Mouse (Mus musculus) lung, postnatal 0 days (tissue): ENCODE results near the gene Nsun2. TPM values are rescaled to one million over a fixed set of nuclear protein-coding genes. Genes with fewer than 3 reads are reported as not detected.
A peak's percentile ranks its signal among the peaks of the same experiment; 100 is the strongest.

Source experiments
- ATAC-seq: fragments of 200-750 bp; cut with Nextera tagmentation; 2 replicates; pipeline ENCODE4 v1.8.0; 2017; ENCODE audit warnings: moderate library complexity
- DNase-seq: peaks from one replicate; pipeline ENCODE4 v3.0.0-alpha.2; 2016; ENCODE audit warnings: low spot score
- H3K27ac ChIP-seq: fragments of 300-500 bp; sonication (generic); 2 replicates; pipeline ENCODE4 v1.5.1; 2014; ENCODE audit warnings: antibody characterized with exemption, mild to moderate bottlenecking, low read length, mixed read lengths
- H3K27me3 ChIP-seq: fragments of 300-500 bp; sonication (generic); replicated peaks from 2 replicates; pipeline ENCODE4 v1.6.1; 2014; ENCODE audit warnings: low read length, mixed read lengths; ENCODE audit not compliant: insufficient read depth
- H3K36me3 ChIP-seq: fragments of 300-500 bp; sonication (generic); 2 replicates; pipeline ENCODE4 v1.6.1; 2014; ENCODE audit warnings: low read length, mixed read lengths; ENCODE audit not compliant: insufficient read depth
- H3K4me1 ChIP-seq: fragments of 300-500 bp; sonication (generic); 2 replicates; pipeline ENCODE4 v1.6.1; 2014; ENCODE audit warnings: antibody characterized with exemption, low read depth, low read length, mixed read lengths; ENCODE audit not compliant: insufficient read depth
- H3K4me2 ChIP-seq: fragments of 300-500 bp; sonication (generic); replicated peaks from 2 replicates; pipeline ENCODE4 v1.6.1; 2014; ENCODE audit warnings: low read depth, mild to moderate bottlenecking, low read length, moderate library complexity, mixed read lengths
- H3K4me3 ChIP-seq: fragments of 300-500 bp; sonication (generic); 2 replicates; pipeline ENCODE4 v1.5.1; 2014; ENCODE audit warnings: low read depth, low read length
- H3K9ac ChIP-seq: fragments of 300-500 bp; sonication (generic); replicated peaks from 2 replicates; pipeline ENCODE4 v1.6.1; 2014; ENCODE audit warnings: low read depth, mild to moderate bottlenecking
- H3K9me3 ChIP-seq: fragments of 300-500 bp; sonication (generic); 2 replicates; pipeline ENCODE4 v1.6.1; 2016; ENCODE audit warnings: low read length, mixed read lengths
- CTCF ChIP-seq: IDR thresholded peaks from 2 replicates; pipeline ENCODE4 v1.5.1; 2016; ENCODE audit warnings: antibody characterized with exemption, mild to moderate bottlenecking
- EP300 ChIP-seq: IDR thresholded peaks from 2 replicates; pipeline ENCODE4 v1.6.1; 2016; ENCODE audit warnings: antibody characterized with exemption, mild to moderate bottlenecking, control low read depth
- WGBS: fragments of 180-500 bp; shearing (Covaris S2); extraction: QIAGEN DNeasy Blood & Tissue Kit; methylation state at CpG from one replicate; pipeline ENCODE4 v1.1.7; 2014; 5-methylcytosine and 5-hydroxymethylcytosine counted together
- polyA plus RNA-seq: library from polyadenylated mRNA; unstranded; fragments of >200 nt; fragmentation: Nextera tagmentation; extraction: Ambion mirVana; gene quantifications from 2 replicates; pipeline ENCODE4 v1.2.1, GENCODE M21; 2015

Nsun2 gene
- polyA plus RNA-seq, 1 experiment from 2014 or later, result 34.7 TPM

DNA sequence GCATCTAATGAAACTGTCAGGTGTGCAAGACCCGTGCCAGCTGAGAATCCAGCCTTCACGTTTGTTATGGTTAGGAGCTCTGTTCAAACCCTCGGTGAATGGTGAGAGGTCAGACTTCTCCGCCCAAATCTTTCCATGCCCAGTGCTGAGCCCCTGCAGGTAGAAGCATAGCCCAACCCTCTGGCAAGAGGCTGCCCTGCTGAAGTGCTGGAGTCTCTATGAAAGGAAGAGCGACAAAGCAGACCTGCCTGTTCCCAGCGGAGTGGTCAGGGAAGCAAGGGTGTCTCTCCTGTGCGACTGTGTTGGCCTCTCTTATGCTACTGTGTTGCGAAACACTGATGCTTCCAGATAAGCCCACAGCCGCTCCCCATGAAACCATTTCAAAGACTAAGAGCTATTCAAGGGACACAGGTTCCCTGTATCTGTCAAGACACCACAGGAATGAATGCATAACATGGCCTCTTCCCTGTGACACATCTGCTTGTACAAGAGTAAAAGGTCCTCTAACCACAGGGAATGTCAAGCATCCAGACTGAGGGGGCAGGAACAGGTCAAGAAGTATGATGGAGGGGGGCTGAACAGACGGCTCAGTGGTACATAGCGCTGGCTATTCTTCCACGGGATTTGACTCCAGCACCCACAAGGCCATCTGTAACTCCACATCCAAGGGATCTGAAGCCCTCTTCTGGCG is 44.8 kb upstream of the Nsun2 start:
- 0 out of 2 replicates have a peak, but pooled peaks cover 5% of the 10 kb centered on the region for H3K27me3 ChIP-seq

GRCm38 (mm10) chr13:69489777-69490176 is 43.8 kb upstream of the Nsun2 start:
- TF ChIP-seq CTCF (no peak), EP300 (no peak)
- Histone ChIP-seq H3K27me3 (no peaks in the 10 kb centered on the region), H3K27ac (no peak overlapping the region), H3K4me1 (peaks cover 11% of the 10 kb centered on the region), H3K36me3 (no peaks in the 10 kb centered on the region), H3K9ac (no peak overlapping the region), H3K4me3 (no peak overlapping the region), H3K9me3 (no peaks in the 10 kb centered on the region), H3K4me2 (no peak overlapping the region)
- whole genome bisulfite sequencing, result 35% methylated on average over 9 of the region's 9 CpGs
- ATAC-seq, result peak; percentile 29
- DNase-seq, result peak; percentile 35

More for the DNA sequence above, 44.8 kb upstream of the Nsun2 start:
- DNase-seq, result peak; percentile 49
- Histone ChIP-seq H3K4me2 (0 out of 2 replicates have a peak overlapping the region, but pooled peaks have one; percentile 15), H3K4me1 (peaks cover 11% of the 10 kb centered on the region), H3K27ac (no peak overlapping the region), H3K9me3 (no peaks in the 10 kb centered on the region), H3K36me3 (no peaks in the 10 kb centered on the region), H3K4me3 (no peak overlapping the region), H3K9ac (no peak overlapping the region)
- 25% methylated on average over 13 of the region's 13 CpGs for WGBS
- TF ChIP-seq EP300 (peak; percentile 27; the same call in 1 of the 2 replicates), CTCF (no peak)
- peak; percentile 45 for ATAC-seq

DNA sequence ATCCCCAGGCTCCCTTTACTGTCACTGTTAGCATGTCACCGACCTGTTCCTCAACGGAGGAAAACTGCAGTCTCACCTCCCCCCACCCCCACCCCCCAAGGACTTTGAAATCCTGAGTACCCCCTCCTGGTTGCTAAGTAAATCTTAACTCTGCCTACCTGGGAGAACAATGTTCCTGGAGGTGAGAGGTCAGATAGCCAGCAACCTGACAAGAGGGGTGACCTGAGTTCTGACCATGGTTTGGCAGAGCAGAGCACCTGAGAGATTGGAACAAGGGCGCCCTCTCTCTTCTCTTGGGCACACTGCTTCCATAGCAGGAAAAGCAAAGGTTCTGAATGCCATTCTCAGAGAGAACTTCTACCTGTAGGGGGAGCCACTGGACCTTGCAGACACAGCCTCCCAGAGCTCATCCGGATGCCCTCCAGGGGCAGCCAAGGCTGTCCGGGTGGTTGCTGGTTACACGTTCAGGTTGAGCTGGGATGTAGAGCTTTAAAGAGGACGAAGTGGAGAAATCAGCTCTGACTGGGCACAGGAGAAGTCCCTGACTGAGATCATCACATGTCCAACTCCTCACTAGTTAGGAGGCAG is 40.6 kb upstream of the Nsun2 start:
- Histone ChIP-seq H3K4me1 (peaks cover 5% of the 10 kb centered on the region; the same call in 1 of the 2 replicates), H3K9me3 (no peaks in the 10 kb centered on the region), H3K36me3 (0 out of 2 replicates have a peak, but pooled peaks cover 7% of the 10 kb centered on the region), H3K27me3 (no peaks in the 10 kb centered on the region), H3K4me2 (no peak overlapping the region), H3K27ac (no peak overlapping the region), H3K4me3 (no peak overlapping the region), H3K9ac (no peak overlapping the region)
- ATAC-seq (peak; percentile 58), DNase-seq (peak; percentile 87)
- WGBS, result 17% methylated on average over 7 of the region's 7 CpGs
- TF ChIP-seq CTCF (peak; percentile 89), EP300 (no peak)

GRCm38 (mm10) chr13:69498276-69498675 is 35.3 kb upstream of the Nsun2 start:
- TF ChIP-seq CTCF (no peak), EP300 (no peak)
- Histone ChIP-seq H3K4me3 (no peak overlapping the region), H3K4me2 (no peak overlapping the region), H3K27me3 (no peaks in the 10 kb centered on the region), H3K27ac (no peak overlapping the region), H3K4me1 (no peaks in the 10 kb centered on the region), H3K9me3 (no peaks in the 10 kb centered on the region), H3K9ac (no peak overlapping the region), H3K36me3 (peaks cover 37% of the 10 kb centered on the region)
- ATAC-seq (no peak), DNase-seq (no peak)
- WGBS, result 74% methylated on average over 5 of the region's 5 CpGs

GRCm38 (mm10) chr13:69502157-69502750 is 31.3 kb upstream of the Nsun2 start:
- H3K27ac ChIP-seq, result no peak overlapping the region
- H3K36me3 ChIP-seq, result peaks cover 62% of the 10 kb centered on the region
- no peak overlapping the region for H3K4me2 ChIP-seq
- H3K9ac ChIP-seq, result no peak overlapping the region
- no peaks in the 10 kb centered on the region for H3K27me3 ChIP-seq
- no peaks in the 10 kb centered on the region for H3K9me3 ChIP-seq
- no peak overlapping the region for H3K4me3 ChIP-seq
- H3K4me1 ChIP-seq, result no peaks in the 10 kb centered on the region
- TF ChIP-seq EP300 (no peak), CTCF (no peak)
- no peak for DNase-seq
- WGBS, result 94% methylated on average over 14 of the region's 14 CpGs
- no peak for ATAC-seq

DNA sequence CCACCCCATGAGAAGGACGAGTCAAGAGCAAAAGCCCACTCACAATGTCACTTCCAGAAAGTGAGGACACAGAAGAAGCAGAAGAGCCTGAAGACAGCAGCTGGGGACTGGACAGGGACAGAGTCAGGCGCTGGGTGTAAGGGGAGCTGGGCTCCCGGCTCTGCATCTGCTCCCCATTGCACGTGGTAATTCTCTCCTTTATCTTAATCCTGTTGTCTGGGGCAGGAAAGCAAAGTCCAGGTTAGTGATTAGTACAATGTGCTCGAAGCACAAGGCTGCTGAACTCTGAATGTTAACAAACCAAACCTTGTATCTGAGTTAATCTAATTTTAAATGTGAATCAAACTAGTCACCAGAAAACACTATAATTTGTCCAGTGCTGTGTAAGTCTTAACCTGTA is 30.7 kb upstream of the Nsun2 start:
- Histone ChIP-seq H3K9me3 (no peaks in the 10 kb centered on the region), H3K27ac (no peak overlapping the region), H3K27me3 (no peaks in the 10 kb centered on the region), H3K4me2 (no peak overlapping the region), H3K4me1 (no peaks in the 10 kb centered on the region), H3K9ac (no peak overlapping the region), H3K36me3 (peaks cover 57% of the 10 kb centered on the region), H3K4me3 (no peak overlapping the region)
- DNase-seq (no peak), ATAC-seq (no peak)
- TF ChIP-seq CTCF (no peak), EP300 (no peak)
- WGBS, result 85% methylated on average over 5 of the region's 5 CpGs
